Mouse (Mus musculus): ENCODE measurements around the gene Nmt1.

DNA sequence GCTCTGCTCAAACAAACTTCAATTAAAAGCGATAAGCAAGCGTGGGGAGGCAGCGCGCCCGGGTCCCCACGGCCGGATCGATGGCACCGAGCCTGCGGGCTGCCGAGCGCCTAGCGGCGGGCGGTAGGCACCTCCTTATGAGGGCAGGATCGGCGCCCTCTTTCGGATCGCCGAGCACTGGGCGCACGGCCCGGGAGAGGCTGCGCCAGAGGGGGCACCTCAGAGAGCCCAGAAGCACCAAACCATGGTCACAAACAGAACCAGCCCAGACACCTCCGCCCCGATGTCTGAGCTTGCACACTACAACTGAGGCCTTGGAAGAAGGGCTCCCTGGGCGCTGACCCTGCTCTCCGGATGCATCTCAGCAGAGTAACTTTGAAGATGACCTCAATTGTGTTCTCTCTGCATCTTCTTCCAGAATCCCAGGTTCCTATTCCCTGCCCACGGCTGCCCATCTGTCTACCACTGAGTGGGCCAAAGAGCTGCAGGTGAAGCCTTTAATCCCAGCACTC lies 37.8 kb upstream of the Nmt1 start:
- TF ChIP-seq CTCF (IDR thresholded peaks at IDR 0.05) (peak; percentile 69), EP300 (IDR thresholded peaks at IDR 0.05) (no peak)
